Mouse (Mus musculus) gastrocnemius, postnatal 25 days (tissue): ENCODE results near the gene Anp32b. TPM values are rescaled to one million over a fixed set of nuclear protein-coding genes. Genes with fewer than 3 reads are reported as not detected.
A peak's percentile ranks its signal among the peaks of the same experiment; 100 is the strongest.

Experiments used
- DNase-seq: peaks from one replicate; pipeline ENCODE4 v3.0.0; 2022
- long read RNA-seq, 2 experiments: library from polyadenylated mRNA; stranded (forward); transcript quantifications; one replicate each; pipeline ENCODE4 v2.0.0; 2021
- total RNA-seq, 2 experiments: library from RNA; stranded (reverse); gene quantifications; 1 replicate in 1 of 2; 2 replicates in 1 of 2; pipeline ENCODE4 v1.2.3; 2021

The Anp32b gene
- total RNA-seq: 10 to 100 TPM; 54.1 to 59.9 TPM
- long read RNA-seq, experiment 1, transcript Anp32b-201 (7 exons, 1,716 nt): major isoform, 38 of 61 reads
- long read RNA-seq, experiment 1, partial matches to known transcripts: 18 of 61 reads
- long read RNA-seq, experiment 1, other reads (novel, unspliced or antisense): 5 of 61 reads
- long read RNA-seq, experiment 2, transcript Anp32b-201 (7 exons, 1,716 nt): major isoform, 51 of 79 reads
- long read RNA-seq, experiment 2, partial matches to known transcripts: 18 of 79 reads
- long read RNA-seq, experiment 2, other reads (novel, unspliced or antisense): 10 of 79 reads

- DNase-seq: peak; percentile 93
These were observed at the start of gene Anp32b for GRCm38 (mm10) chr4:46450519-46451131. TSS of gene Anp32b (plus strand) at chr4:46450902.

- DNase-seq: no peak
These were observed 46.5 kb upstream of the Anp32b start for GRCm38 (mm10) chr4:46404042-46404795.

- no peak for DNase-seq
These were observed 43.6 kb upstream of the Anp32b start for GRCm38 (mm10) chr4:46406966-46407703.

- DNase-seq: no peak
These were observed 40.0 kb upstream of the Anp32b start for GRCm38 (mm10) chr4:46410677-46411076.

- DNase-seq: no peak
These were observed 39.2 kb upstream of the Anp32b start for GRCm38 (mm10) chr4:46411489-46411888.

- no peak for DNase-seq
These were observed 38.6 kb upstream of the Anp32b start for GRCm38 (mm10) chr4:46412113-46412512.

- DNase-seq: no peak
These were observed 37.3 kb upstream of the Anp32b start, which contains the start of gene Hemgn for GRCm38 (mm10) chr4:46413406-46413805. TSS of gene Hemgn (minus strand) at chr4:46413506.

- DNase-seq: no peak
These were observed 33.2 kb upstream of the Anp32b start for GRCm38 (mm10) chr4:46417491-46417890.

- DNase-seq: no peak
These were observed 31.9 kb upstream of the Anp32b start for GRCm38 (mm10) chr4:46418851-46419250.

- DNase-seq: no peak
These were observed 28.1 kb upstream of the Anp32b start for GRCm38 (mm10) chr4:46422625-46423024.

- DNase-seq: no peak
These were observed 21.7 kb upstream of the Anp32b start for GRCm38 (mm10) chr4:46428903-46429499.

GRCm38 (mm10) chr4:46432339-46433036 lies 18.2 kb upstream of the Anp32b start:
- DNase-seq: no peak

- DNase-seq: no peak
These were observed 8.2 kb upstream of the Anp32b start for GRCm38 (mm10) chr4:46442501-46442900.

- no peak for DNase-seq
These were observed 5.3 kb upstream of the Anp32b start for GRCm38 (mm10) chr4:46445237-46445945.

- no peak for DNase-seq
These were observed 3.2 kb upstream of the Anp32b start for GRCm38 (mm10) chr4:46447461-46447860.

GRCm38 (mm10) chr4:46448886-46449285 lies 1.8 kb upstream of the Anp32b start:
- DNase-seq: peak; percentile 21

GRCm38 (mm10) chr4:46450020-46450518 lies 633 bp upstream of the Anp32b start:
- no peak for DNase-seq

- peak; percentile 77 for DNase-seq
These were observed 597 bp downstream of the Anp32b start for GRCm38 (mm10) chr4:46451240-46451757.

- DNase-seq: peak; percentile 77
These were observed 1.2 kb downstream of the Anp32b start for GRCm38 (mm10) chr4:46451758-46452480.
